Mouse (Mus musculus) Patski (cell line): ENCODE measurements around the gene Cdk10. TPM values are rescaled to one million over a fixed set of nuclear protein-coding genes. Genes with fewer than 3 reads are reported as not detected.

Source experiments
- ATAC-seq: fragments of 100-300 bp; one replicate; pipeline ENCODE4 v1.8.0; 2021
- CTCF ChIA-PET: fragments of 350-600 bp; sonication (Branson Sonifier 250); formaldehyde crosslinking; loops from one replicate; lab custom pipeline; 2022; ENCODE audit warnings: inconsistent platforms; lab: Charles Lee
- POLR2A ChIA-PET: fragments of 350-600 bp; sonication (Branson Sonifier 250); formaldehyde crosslinking; loops from one replicate; lab custom pipeline; 2022; ENCODE audit warnings: antibody characterized with exemption, inconsistent platforms; lab: Charles Lee
- DNase-seq: peaks from one replicate; pipeline ENCODE4 v3.0.0-alpha.2; 2011; ENCODE audit warnings: low read depth, low spot score
- H3K27me3 ChIP-seq: fragments of 371-371 bp; one replicate; pipeline ENCODE4 v1.5.1; 2021
- CTCF ChIP-seq: fragments of 100-300 bp; IDR thresholded peaks from one replicate; pipeline ENCODE4 v1.5.1; 2021
- in situ Hi-C: fragments of 300-500 bp; cut with MboI; formaldehyde crosslinking; loops from 3 replicates; pipeline ENCODE4 v1.11.1; 2018; ENCODE audit warnings: low pct_unique_long_range_greater_than_20kb, mixed read lengths
- polyA plus RNA-seq: library from polyadenylated mRNA; unstranded; gene quantifications from one replicate; pipeline ENCODE4 v1.2.3, GENCODE M21; 2021

The Cdk10 gene
- polyA plus RNA-seq, 1 experiment from 2014 or later, result 55.8 TPM

DNA sequence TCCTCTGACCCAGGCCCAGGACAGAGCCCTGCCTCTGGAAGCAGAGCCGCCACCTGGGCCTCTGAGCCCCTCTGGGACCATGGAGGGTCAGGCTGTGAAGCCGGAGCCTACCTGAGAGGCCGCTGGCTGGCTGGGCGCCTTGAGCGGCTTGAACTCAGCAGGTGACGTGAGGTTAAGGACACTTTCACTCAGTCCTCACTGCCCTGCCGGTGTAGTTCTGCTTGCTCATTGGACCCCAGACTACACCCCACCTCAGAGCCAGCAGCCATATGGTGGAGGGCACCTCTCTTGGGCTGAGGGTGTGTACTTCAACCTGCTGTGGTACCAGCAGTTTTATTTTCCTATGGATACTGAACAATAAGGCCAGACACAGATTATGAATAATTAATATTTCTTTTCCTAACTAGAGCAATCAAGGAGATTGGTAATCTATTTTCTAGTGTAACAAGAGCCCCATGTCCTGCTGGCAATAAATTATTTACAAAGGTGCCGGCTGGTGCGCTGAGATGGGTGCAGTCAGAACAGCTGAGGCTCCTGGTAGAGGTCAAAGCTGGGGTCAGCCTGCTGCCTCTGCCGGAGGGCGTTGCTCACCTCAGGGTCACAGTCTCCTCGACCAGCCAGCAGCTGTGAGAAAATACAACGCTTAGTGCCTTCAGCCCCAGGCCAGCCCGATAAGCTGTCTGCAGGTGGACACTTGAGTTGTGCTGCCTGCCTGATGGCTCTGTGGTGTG lies 43.4 kb downstream of the Cdk10 start:
- no peaks in the 10 kb centered on the region for H3K27me3 ChIP-seq
- DNase-seq (no peak), ATAC-seq (no peak)
- POLR2A ChIA-PET, result interaction anchor here (0.6 kb wide), 1 partner anchor 480 kb away, joined by 4 read pairs; no protein-coding TSS in a partner anchor
- in situ Hi-C loops, result no loop called here
- TF ChIP-seq CTCF, result no peak
- CTCF ChIA-PET, result interaction anchor here (0.8 kb wide), 1 partner anchor 13 kb away, joined by 3 read pairs; no protein-coding TSS in a partner anchor

GRCm38 (mm10) chr8:123271147-123271546 lies 46.5 kb downstream of the Cdk10 start:
- ChIA-PET CTCF (interaction anchor here (1.4 to 1.5 kb wide), 2 partner anchors 10 to 19 kb away, joined by 3 read pairs; no protein-coding TSS in a partner anchor), POLR2A (no interaction called here)
- DNase-seq (no peak), ATAC-seq (no peak)
- in situ Hi-C loops, result no loop called here
- no peak for TF ChIP-seq CTCF
- no peaks in the 10 kb centered on the region for H3K27me3 ChIP-seq

DNA sequence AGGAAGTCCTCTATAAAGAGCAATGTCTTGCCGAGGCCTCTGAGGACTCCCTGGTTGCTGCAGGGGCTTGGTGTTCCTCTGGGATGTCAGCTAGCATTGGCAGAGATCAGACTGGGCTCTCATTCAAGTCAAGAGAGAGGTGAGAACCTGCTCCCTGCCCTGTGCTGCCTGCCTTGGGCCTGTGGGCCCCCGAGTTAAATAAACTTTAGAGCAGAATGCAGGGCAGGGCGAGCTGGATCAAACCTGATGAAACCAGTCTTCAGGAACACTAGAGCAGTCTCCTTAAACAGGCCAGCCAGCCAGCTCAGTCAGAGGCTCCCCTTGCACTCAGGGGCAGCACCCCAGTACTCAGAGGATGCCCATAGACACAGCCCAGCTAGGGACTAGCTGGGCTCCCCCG lies 47.3 kb downstream of the Cdk10 start:
- POLR2A ChIA-PET, result no interaction called here
- no peak for TF ChIP-seq CTCF
- no peak for ATAC-seq
- DNase-seq, result no peak
- H3K27me3 ChIP-seq, result no peaks in the 10 kb centered on the region
- CTCF ChIA-PET, result interaction anchor here (1.5 kb wide), 1 partner anchor 10 kb away, joined by 3 read pairs; no protein-coding TSS in a partner anchor
- in situ Hi-C loops, result no loop called here

GRCm38 (mm10) chr8:123274447-123274846 lies 49.8 kb downstream of the Cdk10 start:
- no peak for TF ChIP-seq CTCF
- in situ Hi-C loops, result no loop called here
- DNase-seq (no peak), ATAC-seq (no peak)
- ChIA-PET POLR2A (no interaction called here), CTCF (no interaction called here)
- H3K27me3 ChIP-seq, result no peaks in the 10 kb centered on the region

GRCm38 (mm10) chr8:123275096-123275495 lies 50.5 kb downstream of the Cdk10 start:
- POLR2A ChIA-PET, result no interaction called here
- CTCF ChIA-PET, result no interaction called here
- H3K27me3 ChIP-seq, result no peaks in the 10 kb centered on the region
- in situ Hi-C loops, result no loop called here
- no peak for DNase-seq
- no peak for TF ChIP-seq CTCF
- no peak for ATAC-seq

GRCm38 (mm10) chr8:123278445-123278844 lies 53.8 kb downstream of the Cdk10 start:
- CTCF ChIA-PET, result no interaction called here
- ATAC-seq, result no peak
- no peak for DNase-seq
- no peak for TF ChIP-seq CTCF
- H3K27me3 ChIP-seq, result no peaks in the 10 kb centered on the region
- in situ Hi-C loops, result no loop called here
- POLR2A ChIA-PET, result interaction anchor here (0.7 kb wide), 1 partner anchor 8 kb away, joined by 5 read pairs; no protein-coding TSS in a partner anchor

GRCm38 (mm10) chr8:123279828-123280227 lies 55.2 kb downstream of the Cdk10 start:
- H3K27me3 ChIP-seq, result no peaks in the 10 kb centered on the region
- in situ Hi-C loops, result no loop called here
- ChIA-PET POLR2A (interaction anchor here (0.6 kb wide), 1 partner anchor 91 kb away, joined by 3 read pairs; no protein-coding TSS in a partner anchor), CTCF (interaction anchor here (1.4 kb wide), 1 partner anchor 9 kb away, joined by 4 read pairs; no protein-coding TSS in a partner anchor)
- no peak for TF ChIP-seq CTCF
- ATAC-seq, result no peak
- no peak for DNase-seq

DNA sequence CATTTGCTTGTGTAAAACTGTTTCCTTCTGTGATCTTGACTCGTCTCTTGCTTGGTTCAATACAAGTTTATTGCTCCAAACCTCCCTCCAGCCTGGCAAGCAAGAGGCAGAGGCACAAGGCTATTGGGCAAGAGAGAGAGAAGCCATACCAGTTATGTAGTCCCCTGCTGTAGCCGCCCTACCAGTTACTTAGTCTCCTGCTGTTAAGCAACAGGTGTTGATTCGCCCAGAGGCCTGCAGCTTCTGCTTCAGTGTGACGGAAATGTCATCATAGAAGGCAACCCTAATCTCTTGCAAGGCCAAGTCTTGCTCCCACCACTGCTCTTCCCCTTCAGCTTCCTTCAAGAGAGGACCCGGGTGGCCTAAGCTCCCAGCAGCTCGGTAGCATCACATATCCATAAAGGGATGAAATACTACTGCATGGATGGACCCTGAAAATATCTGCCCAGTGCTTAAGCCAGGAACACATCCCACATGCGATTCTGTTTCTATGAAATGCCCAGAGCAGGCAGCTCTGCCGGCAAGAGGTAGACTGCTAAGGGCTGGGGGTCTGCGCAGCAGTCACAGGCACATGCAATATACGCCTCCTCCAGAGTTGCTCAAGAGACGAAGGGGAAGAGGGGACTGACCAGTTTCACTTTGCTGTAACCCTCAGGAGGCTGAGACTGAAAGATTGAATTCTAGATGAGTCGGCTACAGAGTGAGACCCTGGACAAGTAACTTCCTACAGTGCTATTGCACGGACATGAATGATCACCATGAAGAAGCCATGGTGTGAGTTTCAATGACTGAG lies 55.9 kb downstream of the Cdk10 start:
- ChIA-PET POLR2A (interaction anchor here (0.6 kb wide), 1 partner anchor 91 kb away, joined by 3 read pairs; no protein-coding TSS in a partner anchor), CTCF (no interaction called here)
- no peak for TF ChIP-seq CTCF
- in situ Hi-C loops, result no loop called here
- no peak for DNase-seq
- no peaks in the 10 kb centered on the region for H3K27me3 ChIP-seq
- no peak for ATAC-seq

Other genes with a start within 250 kb of the Cdk10 start
- 76.4 TPM for gene Ankrd11, start 182.6 kb upstream of the Cdk10 start, polyA plus RNA-seq
- 143 TPM for gene Spg7, start 161.9 kb upstream of the Cdk10 start, polyA plus RNA-seq
- 1,017 TPM for gene Rpl13, start 122.5 kb upstream of the Cdk10 start, polyA plus RNA-seq
- gene Cpne7, start 107.5 kb upstream of the Cdk10 start, polyA plus RNA-seq, result 0.05 TPM
- 0.05 TPM for gene Sult5a1, start 66.5 kb upstream of the Cdk10 start, polyA plus RNA-seq
- not detected for gene Dpep1, start 38.6 kb upstream of the Cdk10 start, polyA plus RNA-seq
- gene Chmp1a, start 12.1 kb upstream of the Cdk10 start, polyA plus RNA-seq, result 133 TPM
- gene Spata33, start 12.0 kb upstream of the Cdk10 start, polyA plus RNA-seq, result 5.4 TPM
- gene Spata2l, start 11.4 kb downstream of the Cdk10 start, polyA plus RNA-seq, result 4.7 TPM
- gene Zfp276, start 29.4 kb downstream of the Cdk10 start, polyA plus RNA-seq, result 22.3 TPM
- 22.1 TPM for gene Vps9d1, start 29.5 kb downstream of the Cdk10 start, polyA plus RNA-seq
- 28.5 TPM for gene Fanca, start 93.7 kb downstream of the Cdk10 start, polyA plus RNA-seq
- gene Spire2, start 107.9 kb downstream of the Cdk10 start, polyA plus RNA-seq, result 7.1 TPM
- 232 TPM for gene Tcf25, start 148.9 kb downstream of the Cdk10 start, polyA plus RNA-seq
- gene Mc1r, start 182.3 kb downstream of the Cdk10 start, polyA plus RNA-seq, result 0.05 TPM
- 3.9 TPM for gene Tubb3, start 186.6 kb downstream of the Cdk10 start, polyA plus RNA-seq
- gene Def8, start 198.7 kb downstream of the Cdk10 start, polyA plus RNA-seq, result 38.9 TPM